Mouse (Mus musculus) bone marrow macrophage, adult 2 months (primary cell): ENCODE data around the gene Fbxl13.

Experiments used
- CTCF ChIP-seq: IDR thresholded peaks from 2 replicates; pipeline ENCODE4 v1.5.1; 2012; ENCODE audit warnings: low read depth, mild to moderate bottlenecking, low read length, moderate library complexity
- POLR2A ChIP-seq: IDR thresholded peaks from 2 replicates; pipeline ENCODE4 v1.6.1; 2012; ENCODE audit warnings: mild to moderate bottlenecking, low read depth, low read length, borderline replicate concordance

GRCm38 (mm10) chr5:21683811-21684210 lies 38.4 kb upstream of the Fbxl13 start:
- no peak for TF ChIP-seq POLR2A
- no peak for TF ChIP-seq CTCF
